In the genomic region with DNA sequence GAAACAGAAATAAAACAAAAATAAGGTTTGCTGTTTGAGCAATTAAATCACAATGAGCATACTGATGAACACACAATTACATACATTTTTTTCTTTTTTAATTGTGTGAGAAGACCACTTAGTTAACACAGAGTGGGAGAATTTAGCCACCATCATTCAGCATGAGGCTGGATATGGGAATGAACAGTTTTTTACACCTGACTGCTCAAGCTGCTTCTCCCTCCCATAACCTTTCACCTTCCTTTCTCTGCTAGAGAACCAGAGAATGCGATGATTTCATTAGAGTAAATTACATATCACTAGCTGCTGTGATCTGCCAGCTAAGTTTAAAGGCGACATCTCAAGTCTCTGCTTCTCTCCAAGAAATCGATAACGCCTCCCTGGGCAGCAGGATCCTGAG, we compare ENCODE assay signal across 25 mouse cellular contexts.
DNase-seq lines count a peak whose midpoint lies in the region; ATAC-seq and TF ChIP-seq lines count a peak whose summit lies in the region.
"Had no signal": no experiment of that assay in that cellular context is flagged by ENCODE, and none has a peak within 500 bp of the region (broad histone marks: within the 10 kb centered on the region; RNA-seq: fewer than 3 reads in every experiment).

No protein-coding gene starts in this region.

- H3K27ac ChIP-seq in kidney, embryonic 14.5 days (ENCODE audit: low read depth, low read length), result no peak overlapping the region
- H3K27ac ChIP-seq in kidney, postnatal 0 days, result no peak overlapping the region
- no peak overlapping the region for H3K27ac ChIP-seq in kidney, adult 2 months (ENCODE audit: insufficient read depth, low read depth, low read length)
- H3K27ac ChIP-seq: embryonic facial prominence, embryonic 12.5 days; embryonic facial prominence, embryonic 15.5 days; heart, embryonic 15.5 days; hindbrain, embryonic 10.5 days; hindbrain, embryonic 13.5 days had no signal

- no peak overlapping the region for H3K9ac ChIP-seq in kidney, embryonic 14.5 days (ENCODE audit: low read depth, low read length)
- H3K9ac ChIP-seq in kidney, postnatal 0 days (ENCODE audit: low read depth, low read length), result no peak overlapping the region
- H3K9ac ChIP-seq: embryonic facial prominence, embryonic 12.5 days; embryonic facial prominence, embryonic 15.5 days; heart, embryonic 12.5 days; heart, embryonic 15.5 days; hindbrain, embryonic 13.5 days had no signal

- no peaks in the 10 kb centered on the region for H3K36me3 ChIP-seq in kidney, embryonic 14.5 days (ENCODE audit: control insufficient read depth, insufficient read depth, low read length)
- no peaks in the 10 kb centered on the region for H3K36me3 ChIP-seq in kidney, postnatal 0 days (ENCODE audit: insufficient read depth, low read length)
- no peaks in the 10 kb centered on the region for H3K36me3 ChIP-seq in kidney, adult 2 months (ENCODE audit: control insufficient read depth, insufficient read depth, low read length)
- H3K36me3 ChIP-seq: embryonic facial prominence, embryonic 12.5 days; embryonic facial prominence, embryonic 15.5 days; heart, embryonic 12.5 days; heart, embryonic 15.5 days; hindbrain, embryonic 10.5 days; hindbrain, embryonic 13.5 days had no signal

- H3K27me3 ChIP-seq in kidney, embryonic 14.5 days (ENCODE audit: control insufficient read depth, insufficient read depth, low read length), result no peaks in the 10 kb centered on the region
- H3K27me3 ChIP-seq in kidney, postnatal 0 days (ENCODE audit: insufficient read depth, low read length), result no peaks in the 10 kb centered on the region
- H3K27me3 ChIP-seq in kidney, adult 2 months (replicated peaks; ENCODE audit: control insufficient read depth, insufficient read depth, low read length), result no peaks in the 10 kb centered on the region
- H3K27me3 ChIP-seq: embryonic facial prominence, embryonic 12.5 days; embryonic facial prominence, embryonic 15.5 days; heart, embryonic 12.5 days; heart, embryonic 15.5 days; hindbrain, embryonic 13.5 days; Patski had no signal

- WGBS in kidney, embryonic 14.5 days, result 38% methylated on average over 4 of the region's 4 CpGs
- WGBS in kidney, postnatal 0 days, result 35% methylated on average over 4 of the region's 4 CpGs
- WGBS in kidney, adult 2 months, result 27% methylated on average over 4 of the region's 4 CpGs

- H3K4me2 ChIP-seq in kidney, embryonic 14.5 days (replicated peaks; ENCODE audit: low read depth, low read length), result no peak overlapping the region
- no peak overlapping the region for H3K4me2 ChIP-seq in kidney, postnatal 0 days (ENCODE audit: low read length)
- H3K4me2 ChIP-seq: embryonic facial prominence, embryonic 12.5 days; embryonic facial prominence, embryonic 15.5 days; heart, embryonic 12.5 days; heart, embryonic 15.5 days; hindbrain, embryonic 13.5 days had no signal

- no peak overlapping the region for H3K4me3 ChIP-seq in kidney, embryonic 14.5 days (ENCODE audit: low read length)
- no peak overlapping the region for H3K4me3 ChIP-seq in kidney, postnatal 0 days (replicated peaks; ENCODE audit: low read depth, low read length)
- no peak overlapping the region for H3K4me3 ChIP-seq in kidney, adult 2 months (ENCODE audit: insufficient read depth, low read depth, low read length)
- H3K4me3 ChIP-seq: embryonic facial prominence, embryonic 12.5 days; embryonic facial prominence, embryonic 15.5 days; heart, embryonic 12.5 days; heart, embryonic 15.5 days; hindbrain, embryonic 10.5 days; hindbrain, embryonic 13.5 days had no signal

- H3K4me1 ChIP-seq in kidney, embryonic 14.5 days (ENCODE audit: control insufficient read depth, insufficient read depth, low read length), result no peaks in the 10 kb centered on the region
- H3K4me1 ChIP-seq in kidney, postnatal 0 days (replicated peaks; ENCODE audit: insufficient read depth, low read length), result no peaks in the 10 kb centered on the region
- no peaks in the 10 kb centered on the region for H3K4me1 ChIP-seq in kidney, adult 2 months (ENCODE audit: control insufficient read depth, insufficient read depth, low read length)
- H3K4me1 ChIP-seq: embryonic facial prominence, embryonic 12.5 days; embryonic facial prominence, embryonic 15.5 days; heart, embryonic 12.5 days; heart, embryonic 15.5 days; hindbrain, embryonic 10.5 days; hindbrain, embryonic 13.5 days had no signal

- H3K9me3 ChIP-seq in kidney, embryonic 14.5 days (ENCODE audit: control insufficient read depth, low read length), result no peaks in the 10 kb centered on the region
- no peaks in the 10 kb centered on the region for H3K9me3 ChIP-seq in kidney, postnatal 0 days (replicated peaks; ENCODE audit: low read length)
- H3K9me3 ChIP-seq: embryonic facial prominence, embryonic 12.5 days; embryonic facial prominence, embryonic 15.5 days; heart, embryonic 12.5 days; heart, embryonic 15.5 days; hindbrain, embryonic 10.5 days; hindbrain, embryonic 13.5 days had no signal

- peak; percentile 3 for DNase-seq in embryo, embryonic 10 days (ENCODE audit: low spot score)
- DNase-seq in embryo, embryonic 9.5 days (ENCODE audit: extremely low spot score), result no peak
- DNase-seq in kidney, adult 18-20 months, result no peak
- DNase-seq in kidney, postnatal 0 days (ENCODE audit: low spot score), result peak; percentile 21
- no peak for DNase-seq in kidney, adult 2 months
- DNase-seq in right cerebral cortex, postnatal 36 days (ENCODE audit: low spot score in 2 of 2), result no peak
- DNase-seq in spleen, adult 12 weeks (ENCODE audit: low spot score), result no peak
- DNase-seq: adrenal gland, postnatal 14 days; cerebellum, adult 11-12 months; cerebellum, adult 8-10 months; cerebellum, postnatal 10 days; cerebellum, postnatal 36 days; gastrocnemius, postnatal 25 days; heart, adult 18-20 months; heart, postnatal 10 days; heart, postnatal 36 days had no signal

- TF ChIP-seq POLR2A in kidney, adult 2 months (IDR thresholded peaks at IDR 0.05; ENCODE audit: low read depth, low read length), result no peak

- TF ChIP-seq CTCF in kidney, postnatal 0 days (IDR thresholded peaks at IDR 0.05; ENCODE audit: low read depth), result no peak
- TF ChIP-seq CTCF in kidney, adult 2 months (conservative IDR thresholded peaks at IDR 0.05; ENCODE audit: insufficient read depth, insufficient read length, low read depth, low read length), result no peak

- ATAC-seq in kidney, embryonic 14.5 days (ENCODE audit: low FRiP score, low TSS enrichment), result 0 out of 2 replicates have a peak, but pooled peaks have one; percentile 35
- no peak for ATAC-seq in kidney, postnatal 0 days (replicated peaks; ENCODE audit: low FRiP score, low read depth)
- ATAC-seq: hindbrain, embryonic 16.5 days; Patski had no signal

Comparison
In these comparisons a context has a peak if more than half of its experiments do, and no peak if none do; other contexts are left out.
1. DNase-seq: peak in embryo, embryonic 10 days (single experiment) and kidney, postnatal 0 days (single experiment); none in embryo, embryonic 9.5 days (single experiment), kidney, adult 18-20 months (single experiment), kidney, adult 2 months (single experiment), right cerebral cortex, postnatal 36 days (0 of 2) and spleen, adult 12 weeks (single experiment).